Mouse (Mus musculus): ENCODE results near the gene Sh3bp1. TPM values are rescaled to one million over a fixed set of nuclear protein-coding genes. Genes with fewer than 3 reads are reported as not detected.

Gene Sh3bp1
- total RNA-seq, 1 experiment = 10.5 TPM

DNA sequence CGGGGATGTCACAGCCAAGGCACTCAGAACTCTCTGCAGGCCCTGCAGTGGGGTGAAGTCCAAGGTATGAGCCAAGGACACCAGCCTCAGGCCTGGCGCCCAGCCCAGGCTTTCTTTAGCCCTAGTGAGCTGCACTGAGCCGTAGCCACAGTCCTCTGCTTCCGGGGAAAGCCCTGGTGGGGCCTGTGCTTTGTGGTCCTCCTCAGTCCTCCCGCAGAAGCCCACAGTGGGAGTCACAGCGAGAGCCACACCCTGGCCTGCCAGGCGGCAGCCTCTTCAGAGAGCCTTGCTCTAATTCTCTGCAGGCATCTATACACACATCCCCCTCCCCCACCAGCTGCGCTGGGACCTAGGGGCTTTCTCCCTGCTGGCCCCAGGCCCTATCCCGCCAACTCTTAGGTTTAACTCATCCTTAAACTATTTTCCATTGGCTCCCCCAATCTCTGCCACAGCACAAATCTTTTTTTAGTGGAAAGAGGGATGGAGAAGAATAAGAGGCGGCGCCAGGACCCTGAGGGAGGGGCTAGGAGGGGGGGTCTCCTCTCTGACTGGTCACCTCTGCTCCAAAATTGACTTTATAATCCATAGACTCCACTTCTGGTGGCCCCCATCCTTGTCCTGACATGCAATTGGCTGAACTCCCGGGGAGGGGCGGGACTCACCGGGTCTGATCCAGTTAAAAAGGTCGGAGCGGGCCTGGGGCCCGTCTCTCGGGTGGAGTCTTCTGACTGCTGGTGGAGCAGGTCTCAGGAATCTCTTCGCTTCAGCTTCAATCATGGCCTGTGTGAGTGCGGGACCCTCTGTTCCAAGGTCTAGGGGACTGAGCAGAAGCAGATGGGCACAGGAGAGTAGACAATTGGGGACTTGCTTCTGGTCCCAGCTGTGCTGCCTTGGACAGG, 26.7 kb downstream of the Sh3bp1 start, which contains the start of gene Lgals1:
Lgals1 (plus strand) TSS at position 705 of the 899 bp plus-strand sequence.
- no peak within 1 kb of the TSS for H3K27ac ChIP-seq (ENCODE audit: insufficient read depth, low read depth, low read length, poor library complexity, severe bottlenecking)
- no peaks in the 10 kb centered on the region for H3K9me3 ChIP-seq (ENCODE audit: control insufficient read depth, insufficient read depth, low read depth, low read length)
- peak within 1 kb of the TSS; percentile 44 to 52 for H3K4me3 ChIP-seq (ENCODE audit: insufficient read depth in 1 of 2, low read depth in 1 of 2, low read length in 2 of 2, poor library complexity in 1 of 2, severe bottlenecking in 1 of 2)
- TF ChIP-seq MAFK (IDR thresholded peaks at IDR 0.05; ENCODE audit: insufficient read depth, low read depth, low read length) = no peak
- no peak for TF ChIP-seq CHD2 (IDR thresholded peaks at IDR 0.05; ENCODE audit: low read depth, low read length)
- TF ChIP-seq HCFC1 (IDR thresholded peaks at IDR 0.05; ENCODE audit: borderline replicate concordance, insufficient read depth, low read length) = no peak
- no peak for TF ChIP-seq ZC3H11A (IDR thresholded peaks at IDR 0.05; ENCODE audit: borderline replicate concordance, low read depth, low read length)
- TF ChIP-seq ZNF384 (IDR thresholded peaks at IDR 0.05; ENCODE audit: low read depth, low read length) = no peak
- peaks cover 21 to 23% of the 10 kb centered on the region in 2 experiments for H3K4me1 ChIP-seq (ENCODE audit: control insufficient read depth in 2 of 2, insufficient read depth in 2 of 2, low read length in 2 of 2, poor library complexity in 1 of 2)
- DNase-seq (ENCODE audit: low read depth, low spot score) = peak; percentile 67
- in situ Hi-C loops (cut with MboI; ENCODE audit: low sequenced_read_pairs in 2 of 2, unreplicated experiment in 2 of 2) = no loop called here
- peaks cover 3% of the 10 kb centered on the region; the same call in 1 of the 2 replicates for H3K36me3 ChIP-seq (ENCODE audit: control insufficient read depth, insufficient read depth, low read length, poor library complexity, severe bottlenecking)
- no peak within 1 kb of the TSS for H3K9ac ChIP-seq (ENCODE audit: insufficient read depth, low read depth, low read length, poor library complexity, severe bottlenecking)

DNA sequence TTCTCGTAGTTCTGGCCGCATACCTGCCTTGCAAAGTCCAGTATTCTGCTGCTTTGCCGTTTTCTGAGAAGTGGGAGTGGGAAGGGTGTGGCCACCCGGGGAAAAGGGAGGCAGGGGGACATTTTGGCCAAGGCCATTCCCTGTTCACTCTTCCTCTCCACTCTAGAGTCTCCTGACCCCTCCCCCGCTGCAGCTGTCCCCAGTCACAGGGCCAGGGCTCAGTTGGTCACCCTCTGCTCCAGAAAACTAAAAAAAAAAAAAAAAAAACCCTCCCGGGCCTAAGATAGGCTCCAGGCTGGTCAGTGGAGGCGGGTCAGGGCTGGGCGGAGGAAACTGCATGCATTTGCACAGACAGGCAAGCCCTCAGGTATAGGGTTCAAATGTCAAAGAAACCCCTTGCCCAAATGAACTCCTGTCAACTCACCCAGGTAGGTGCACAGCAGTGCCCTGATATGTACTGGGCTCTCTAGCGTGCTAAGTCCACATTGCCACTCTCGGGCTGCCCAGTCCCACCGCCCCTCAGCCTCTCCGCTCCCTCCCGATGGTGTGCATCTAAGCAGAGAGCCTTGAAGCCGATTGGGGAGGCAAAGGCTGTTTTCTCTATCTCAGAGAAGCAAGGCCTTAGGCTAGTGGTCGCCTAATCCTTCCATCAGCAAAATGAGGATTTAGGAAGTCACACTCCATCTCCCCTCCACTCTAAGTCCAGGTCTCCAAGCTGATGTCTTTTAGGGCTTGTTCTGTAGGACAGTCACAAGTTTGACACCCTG, 27.6 kb downstream of the Sh3bp1 start:
- peak overlapping the region; percentile 44 to 48; a peak in 3 of 4 replicates for H3K4me3 ChIP-seq (ENCODE audit: insufficient read depth in 1 of 2, low read depth in 1 of 2, low read length in 2 of 2, poor library complexity in 1 of 2, severe bottlenecking in 1 of 2)
- peaks cover 21 to 23% of the 10 kb centered on the region in 2 experiments for H3K4me1 ChIP-seq (ENCODE audit: control insufficient read depth in 2 of 2, insufficient read depth in 2 of 2, low read length in 2 of 2, poor library complexity in 1 of 2)
- in situ Hi-C loops (cut with MboI; ENCODE audit: low sequenced_read_pairs in 2 of 2, unreplicated experiment in 2 of 2) = no loop called here
- H3K9me3 ChIP-seq (ENCODE audit: control insufficient read depth, insufficient read depth, low read depth, low read length) = no peaks in the 10 kb centered on the region
- H3K9ac ChIP-seq (ENCODE audit: insufficient read depth, low read depth, low read length, poor library complexity, severe bottlenecking) = peak overlapping the region; percentile 19; the same call in 1 of the 2 replicates
- no peak for TF ChIP-seq CHD2 (IDR thresholded peaks at IDR 0.05; ENCODE audit: low read depth, low read length)
- no peak for TF ChIP-seq ZNF384 (IDR thresholded peaks at IDR 0.05; ENCODE audit: low read depth, low read length)
- no peak for TF ChIP-seq HCFC1 (IDR thresholded peaks at IDR 0.05; ENCODE audit: borderline replicate concordance, insufficient read depth, low read length)
- no peak for TF ChIP-seq MAFK (IDR thresholded peaks at IDR 0.05; ENCODE audit: insufficient read depth, low read depth, low read length)
- no peak for TF ChIP-seq ZC3H11A (IDR thresholded peaks at IDR 0.05; ENCODE audit: borderline replicate concordance, low read depth, low read length)
- H3K36me3 ChIP-seq (ENCODE audit: control insufficient read depth, insufficient read depth, low read length, poor library complexity, severe bottlenecking) = peaks cover 3% of the 10 kb centered on the region; the same call in 1 of the 2 replicates
- DNase-seq (ENCODE audit: low read depth, low spot score) = no peak
- no peak overlapping the region for H3K27ac ChIP-seq (ENCODE audit: insufficient read depth, low read depth, low read length, poor library complexity, severe bottlenecking)

DNA sequence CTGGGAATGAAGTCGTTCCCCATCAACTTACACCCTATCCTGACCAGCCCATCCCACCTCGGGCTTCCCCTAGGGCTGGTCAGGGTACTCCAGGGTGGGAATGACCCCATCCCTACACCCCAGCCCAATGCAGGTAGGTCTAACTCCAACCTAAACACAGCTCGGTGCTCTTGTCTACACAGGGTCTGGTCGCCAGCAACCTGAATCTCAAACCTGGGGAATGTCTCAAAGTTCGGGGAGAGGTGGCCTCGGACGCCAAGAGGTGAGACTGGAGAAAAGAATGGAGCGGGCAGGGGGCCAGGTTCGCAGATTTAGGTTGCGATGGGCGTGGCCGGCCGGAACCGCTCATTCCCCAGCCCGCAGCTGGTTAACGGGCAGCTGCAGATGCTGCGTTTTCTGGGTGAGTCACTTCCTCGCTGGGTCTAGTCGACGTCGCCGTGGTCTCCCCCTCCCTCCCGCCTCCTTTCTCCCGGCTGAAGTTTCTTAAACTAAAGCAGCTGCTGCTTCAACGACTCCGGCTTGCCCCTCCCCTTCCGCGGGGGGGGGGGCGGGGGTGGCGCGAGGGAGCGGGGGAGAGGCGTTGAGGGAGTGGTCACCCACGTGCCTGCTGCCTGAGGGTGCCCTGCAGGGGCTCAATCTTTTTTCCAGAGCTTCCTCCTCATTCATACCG, 28.4 kb downstream of the Sh3bp1 start:
- in situ Hi-C loops (cut with MboI; ENCODE audit: low sequenced_read_pairs in 2 of 2, unreplicated experiment in 2 of 2) = no loop called here
- H3K27ac ChIP-seq (ENCODE audit: insufficient read depth, low read depth, low read length, poor library complexity, severe bottlenecking) = no peak overlapping the region; the same call in 1 of the 2 replicates
- peak overlapping the region; percentile 19; the same call in 1 of the 2 replicates for H3K9ac ChIP-seq (ENCODE audit: insufficient read depth, low read depth, low read length, poor library complexity, severe bottlenecking)
- no peaks in the 10 kb centered on the region for H3K9me3 ChIP-seq (ENCODE audit: control insufficient read depth, insufficient read depth, low read depth, low read length)
- DNase-seq (ENCODE audit: low read depth, low spot score) = no peak
- H3K4me3 ChIP-seq (ENCODE audit: insufficient read depth in 1 of 2, low read depth in 1 of 2, low read length in 2 of 2, poor library complexity in 1 of 2, severe bottlenecking in 1 of 2) = peak overlapping the region; percentile 14 to 44; a peak in 3 of 4 replicates
- H3K4me1 ChIP-seq (ENCODE audit: control insufficient read depth in 2 of 2, insufficient read depth in 2 of 2, low read length in 2 of 2, poor library complexity in 1 of 2) = peaks cover 21 to 23% of the 10 kb centered on the region in 2 experiments
- no peak for TF ChIP-seq HCFC1 (IDR thresholded peaks at IDR 0.05; ENCODE audit: borderline replicate concordance, insufficient read depth, low read length)
- TF ChIP-seq ZNF384 (IDR thresholded peaks at IDR 0.05; ENCODE audit: low read depth, low read length) = no peak
- TF ChIP-seq ZC3H11A (IDR thresholded peaks at IDR 0.05; ENCODE audit: borderline replicate concordance, low read depth, low read length) = no peak
- TF ChIP-seq CHD2 (IDR thresholded peaks at IDR 0.05; ENCODE audit: low read depth, low read length) = no peak
- TF ChIP-seq MAFK (IDR thresholded peaks at IDR 0.05; ENCODE audit: insufficient read depth, low read depth, low read length) = no peak
- peaks cover 3% of the 10 kb centered on the region; the same call in 1 of the 2 replicates for H3K36me3 ChIP-seq (ENCODE audit: control insufficient read depth, insufficient read depth, low read length, poor library complexity, severe bottlenecking)

DNA sequence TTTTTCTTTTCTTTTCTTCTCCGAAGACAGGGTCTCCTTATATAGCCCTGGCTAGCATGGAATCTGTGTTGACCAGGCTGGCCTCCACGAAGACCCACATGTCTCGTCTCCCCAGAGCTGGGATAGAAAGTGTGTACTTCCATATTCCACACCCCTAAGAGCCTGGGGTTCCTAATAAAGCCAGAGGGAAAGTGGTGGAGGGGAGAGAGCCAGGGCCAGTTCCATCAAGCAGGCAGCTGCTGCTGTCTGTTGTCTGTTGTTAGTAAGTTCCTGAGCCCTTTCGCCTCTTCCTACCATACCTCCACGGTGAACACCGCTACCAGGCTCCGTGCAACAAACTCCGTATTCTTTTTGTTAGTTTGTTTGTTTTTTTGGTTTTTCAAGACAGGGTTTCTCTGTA, 29.0 kb downstream of the Sh3bp1 start:
- TF ChIP-seq MAFK (IDR thresholded peaks at IDR 0.05; ENCODE audit: insufficient read depth, low read depth, low read length) (no peak), HCFC1 (IDR thresholded peaks at IDR 0.05; ENCODE audit: borderline replicate concordance, insufficient read depth, low read length) (no peak), CHD2 (IDR thresholded peaks at IDR 0.05; ENCODE audit: low read depth, low read length) (no peak), ZNF384 (IDR thresholded peaks at IDR 0.05; ENCODE audit: low read depth, low read length) (no peak), ZC3H11A (IDR thresholded peaks at IDR 0.05; ENCODE audit: borderline replicate concordance, low read depth, low read length) (no peak)
- no peak overlapping the region for H3K4me3 ChIP-seq (ENCODE audit: insufficient read depth in 1 of 2, low read depth in 1 of 2, low read length in 2 of 2, poor library complexity in 1 of 2, severe bottlenecking in 1 of 2)
- H3K4me1 ChIP-seq (ENCODE audit: control insufficient read depth in 2 of 2, insufficient read depth in 2 of 2, low read length in 2 of 2, poor library complexity in 1 of 2) = peaks cover 20 to 23% of the 10 kb centered on the region in 2 experiments
- DNase-seq (ENCODE audit: low read depth, low spot score) = no peak
- no peak overlapping the region for H3K27ac ChIP-seq (ENCODE audit: insufficient read depth, low read depth, low read length, poor library complexity, severe bottlenecking)
- H3K9me3 ChIP-seq (ENCODE audit: control insufficient read depth, insufficient read depth, low read depth, low read length) = no peaks in the 10 kb centered on the region
- in situ Hi-C loops (cut with MboI; ENCODE audit: low sequenced_read_pairs in 2 of 2, unreplicated experiment in 2 of 2) = no loop called here
- H3K9ac ChIP-seq (ENCODE audit: insufficient read depth, low read depth, low read length, poor library complexity, severe bottlenecking) = no peak overlapping the region; the same call in 1 of the 2 replicates
- H3K36me3 ChIP-seq (ENCODE audit: control insufficient read depth, insufficient read depth, low read length, poor library complexity, severe bottlenecking) = peaks cover 3% of the 10 kb centered on the region; the same call in 1 of the 2 replicates

All from ES-E14 (cell line).